Mouse (Mus musculus): ENCODE measurements around the gene Gpr65.
A peak's percentile ranks its signal among the peaks of the same experiment; 100 is the strongest.
"Not testable (repeated sequence)": the region's sequence is repeated elsewhere in the genome, so short reads cannot be mapped to it uniquely, and the experiment has no call there.

The Gpr65 gene

DNA sequence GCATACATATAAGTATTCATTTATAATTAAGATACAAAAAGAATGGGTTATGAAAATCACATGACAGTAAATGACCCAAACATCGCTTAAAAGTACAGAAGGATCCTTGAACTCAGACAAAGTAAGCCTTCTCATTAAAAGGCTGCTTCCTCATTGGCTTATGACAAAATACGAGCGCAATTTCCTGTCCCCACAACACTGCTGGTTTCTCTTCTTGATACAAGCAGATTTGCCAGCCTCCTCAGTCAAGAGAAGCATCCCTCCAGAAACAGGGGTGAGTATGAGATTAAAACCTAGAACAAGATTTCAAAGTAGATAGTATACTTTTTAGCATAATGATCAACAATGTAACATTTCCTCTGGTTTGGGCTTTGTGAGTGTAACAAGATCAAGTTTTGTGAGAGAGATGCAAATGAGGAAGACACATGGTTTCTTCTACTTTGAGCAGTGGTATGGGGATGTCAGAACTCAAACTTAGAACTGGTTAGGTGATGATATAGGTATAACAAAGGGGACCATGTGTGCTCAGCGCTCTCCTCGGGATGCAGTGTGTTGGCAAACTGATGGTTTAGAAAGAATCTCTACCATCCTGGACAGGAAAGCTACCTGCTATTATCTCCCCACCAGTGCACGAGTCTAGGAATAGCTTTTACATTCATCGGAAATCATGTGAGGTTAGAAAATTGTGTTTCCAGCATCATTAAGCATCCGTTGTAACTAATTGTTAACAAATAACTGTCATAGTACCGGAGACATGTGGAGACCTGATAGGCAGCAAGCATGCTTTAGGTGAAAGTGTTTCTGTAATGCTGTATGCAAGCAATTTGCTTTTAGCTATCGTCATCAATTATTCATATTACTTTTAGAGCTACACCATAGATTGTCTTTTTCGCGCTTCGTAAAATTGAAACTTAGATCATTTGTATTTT lies at the start of gene Gpr65:
Gpr65 (plus strand) TSS at position 195 of the 929 bp plus-strand sequence.
- DNase-seq (ENCODE audit: low spot score) = no peak

DNA sequence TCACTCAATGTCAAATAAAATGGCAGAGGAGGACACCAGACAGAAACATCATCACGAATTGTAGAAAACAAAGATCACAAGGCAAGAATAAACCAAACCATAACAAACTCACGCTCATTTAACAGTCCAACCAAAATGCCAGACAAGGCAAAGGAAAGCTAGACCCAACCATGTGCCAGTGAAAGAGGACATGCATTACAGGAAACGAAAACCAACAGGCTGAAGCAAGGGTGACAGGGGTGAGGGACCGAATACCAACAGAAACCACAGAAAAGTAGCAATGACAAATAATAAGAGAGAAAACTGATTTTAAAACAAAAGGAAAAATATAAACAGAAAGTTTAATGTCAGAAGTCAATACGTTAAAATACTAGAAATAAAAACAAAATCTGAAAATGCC lies 45.1 kb upstream of the Gpr65 start:
- DNase-seq (ENCODE audit: low spot score) = no peak

DNA sequence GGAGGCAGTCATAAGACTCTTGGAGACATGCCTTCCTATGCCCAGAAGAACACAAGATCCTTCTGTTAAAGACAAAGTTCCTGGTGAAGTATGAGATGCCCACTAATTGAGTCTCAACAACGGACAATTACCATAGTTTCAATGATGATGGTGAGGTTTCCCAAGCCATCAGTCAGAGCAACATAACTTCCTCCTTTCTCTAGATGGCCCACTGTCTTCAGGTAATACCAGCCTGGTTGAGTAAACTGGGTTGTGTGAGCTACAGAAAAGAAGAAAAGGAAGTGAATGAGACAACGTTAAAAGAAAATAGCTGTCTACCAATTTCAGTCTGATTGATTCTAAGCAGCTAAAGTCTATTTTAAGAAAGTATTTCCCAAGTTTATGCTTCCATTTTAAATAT lies 41.4 kb upstream of the Gpr65 start:
- no peak for DNase-seq (ENCODE audit: low spot score)

GRCm38 (mm10) chr12:98238478-98238877 lies 30.0 kb upstream of the Gpr65 start:
- DNase-seq (ENCODE audit: low spot score) = not testable (repeated sequence)

DNA sequence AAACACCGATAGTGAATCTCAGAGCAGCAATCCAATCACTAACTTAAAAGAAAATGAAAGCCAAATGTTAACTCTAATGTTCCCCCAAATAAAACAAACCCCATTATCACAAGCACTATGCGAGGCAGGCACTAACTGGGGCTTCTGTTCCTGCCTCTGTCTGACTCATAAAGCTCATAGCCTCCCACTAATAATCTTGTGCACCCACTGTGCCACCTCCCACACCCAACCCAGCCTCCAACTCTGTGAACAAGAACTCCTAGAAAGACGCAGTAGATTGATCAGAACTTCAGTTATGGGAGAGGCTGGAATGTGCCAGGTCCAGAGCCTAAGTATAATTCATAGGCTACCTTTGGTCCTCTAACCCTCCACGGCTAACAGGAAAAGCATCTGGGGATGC lies 24.3 kb upstream of the Gpr65 start:
- DNase-seq (ENCODE audit: low spot score) = no peak

GRCm38 (mm10) chr12:98244865-98245264 lies 23.6 kb upstream of the Gpr65 start:
- DNase-seq (ENCODE audit: low spot score) = no peak

GRCm38 (mm10) chr12:98246835-98247234 lies 21.6 kb upstream of the Gpr65 start:
- DNase-seq (ENCODE audit: low spot score) = no peak

DNA sequence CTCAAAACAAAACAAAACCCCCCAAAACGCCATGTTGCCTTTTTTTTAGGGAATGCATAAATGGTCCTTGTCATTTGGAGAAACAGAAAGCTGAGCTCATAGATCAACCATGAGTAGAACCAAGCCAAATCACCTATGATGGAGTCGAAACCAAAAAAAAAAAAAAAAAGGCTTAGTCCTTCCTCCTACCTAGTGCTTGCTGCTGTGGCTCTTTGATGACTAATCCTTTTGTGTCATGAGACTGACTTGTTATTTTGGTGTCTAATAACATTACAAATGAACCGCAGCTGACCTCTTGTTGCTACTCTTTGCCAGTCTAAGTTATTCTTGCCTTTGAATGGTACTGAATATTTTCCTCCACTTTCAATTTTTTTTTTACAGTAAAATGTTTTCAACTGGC lies 18.8 kb upstream of the Gpr65 start:
- no peak for DNase-seq (ENCODE audit: low spot score)

GRCm38 (mm10) chr12:98250327-98250726 lies 18.1 kb upstream of the Gpr65 start:
- DNase-seq (ENCODE audit: low spot score) = no peak

DNA sequence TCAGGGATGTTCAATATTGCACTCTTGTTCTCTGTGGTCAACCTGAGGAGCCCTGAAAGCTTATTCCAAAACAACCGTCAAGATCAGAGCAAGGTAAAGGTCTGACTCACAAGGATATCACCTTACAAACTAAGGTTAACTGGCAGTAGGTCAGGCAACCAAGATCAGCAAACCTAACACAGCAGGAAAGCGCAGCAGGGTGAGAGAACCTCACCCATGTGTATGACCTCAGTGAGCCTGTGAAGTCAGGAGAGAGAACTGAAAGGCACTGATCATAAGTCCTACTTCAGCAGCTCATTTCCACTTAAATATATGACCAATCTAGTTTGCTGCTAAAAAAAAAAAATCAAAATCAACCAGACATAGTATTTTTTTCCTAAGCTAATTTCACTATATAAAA lies 16.0 kb upstream of the Gpr65 start:
- no peak for DNase-seq (ENCODE audit: low spot score)

DNA sequence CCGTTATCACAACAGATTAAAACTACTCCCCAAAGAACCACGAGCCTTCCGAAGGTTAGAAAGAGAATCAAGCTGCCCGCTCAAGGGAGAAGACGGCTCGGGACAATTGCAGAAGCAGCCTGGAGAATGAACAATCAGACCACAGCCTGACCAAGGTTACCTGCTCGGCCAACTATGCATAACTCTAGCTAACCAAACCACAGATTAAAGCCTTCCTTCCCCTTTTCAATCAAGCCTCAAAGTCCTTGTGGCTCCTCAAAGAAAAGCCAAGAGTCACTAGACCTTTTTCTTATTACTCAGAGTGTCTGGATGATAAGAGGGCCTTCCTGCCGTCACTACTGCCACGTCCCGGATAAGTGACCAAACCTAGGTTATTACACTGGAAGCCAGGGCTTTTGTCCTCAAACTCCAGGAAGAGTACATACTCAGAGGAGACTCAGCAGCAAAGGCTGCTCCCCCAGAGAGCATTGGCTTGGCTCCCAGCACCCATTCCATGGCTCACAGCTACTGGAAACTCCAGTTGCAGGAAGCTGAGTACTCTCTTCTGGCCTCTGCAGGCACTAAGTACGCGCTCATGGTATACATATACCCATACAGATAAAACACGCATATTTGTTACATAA lies 13.0 kb upstream of the Gpr65 start:
- no peak for DNase-seq (ENCODE audit: low spot score)

GRCm38 (mm10) chr12:98258371-98258844 lies 10.0 kb upstream of the Gpr65 start:
- DNase-seq (ENCODE audit: low spot score) = no peak

DNA sequence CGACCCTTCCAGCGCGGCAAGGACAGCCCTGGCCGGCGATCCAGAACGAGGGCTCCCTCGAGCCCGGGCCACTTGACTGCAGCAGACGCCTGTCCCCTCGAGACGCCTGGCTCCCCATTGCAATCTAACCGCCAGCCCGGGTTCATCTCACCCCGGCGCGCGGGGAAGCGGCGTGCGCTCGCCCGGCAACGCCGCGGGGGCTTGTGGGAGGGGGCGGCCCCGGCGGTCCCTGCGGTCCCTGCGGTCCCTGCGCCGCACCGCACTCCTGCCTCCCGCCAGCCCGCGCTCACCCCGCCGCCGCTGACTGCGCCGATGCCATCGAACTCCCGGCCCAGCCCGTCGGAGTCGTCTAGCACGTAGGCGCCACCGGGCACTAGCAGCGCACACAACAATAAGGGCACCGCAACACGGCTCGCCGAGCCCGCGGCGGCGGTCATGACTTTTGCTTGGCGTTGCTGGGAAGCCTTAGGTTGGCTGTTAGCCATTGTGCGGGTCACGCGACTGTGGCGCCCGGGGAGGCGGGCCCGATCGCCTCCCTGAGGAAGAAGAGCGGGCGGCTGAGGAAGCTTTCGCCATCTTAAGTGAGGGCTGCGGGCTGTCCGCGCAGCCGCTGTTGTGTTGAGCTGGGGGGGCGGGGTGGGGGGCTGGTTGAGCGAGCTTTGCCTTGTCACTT lies 9.5 kb upstream of the Gpr65 start, which contains the start of gene Galc:
Galc (minus strand) TSS at position 615 of the 673 bp plus-strand sequence.
- DNase-seq (ENCODE audit: low spot score) = peak; percentile 42

- no peak for DNase-seq (ENCODE audit: low spot score)
Observed at GRCm38 (mm10) chr12:98259518-98259852, 8.9 kb upstream of the Gpr65 start.

- no peak for DNase-seq (ENCODE audit: low spot score)
Observed at GRCm38 (mm10) chr12:98265697-98266096, 2.7 kb upstream of the Gpr65 start.

- DNase-seq (ENCODE audit: low spot score) = no peak
Observed at GRCm38 (mm10) chr12:98269791-98270745, 1.6 kb downstream of the Gpr65 start.

DNA sequence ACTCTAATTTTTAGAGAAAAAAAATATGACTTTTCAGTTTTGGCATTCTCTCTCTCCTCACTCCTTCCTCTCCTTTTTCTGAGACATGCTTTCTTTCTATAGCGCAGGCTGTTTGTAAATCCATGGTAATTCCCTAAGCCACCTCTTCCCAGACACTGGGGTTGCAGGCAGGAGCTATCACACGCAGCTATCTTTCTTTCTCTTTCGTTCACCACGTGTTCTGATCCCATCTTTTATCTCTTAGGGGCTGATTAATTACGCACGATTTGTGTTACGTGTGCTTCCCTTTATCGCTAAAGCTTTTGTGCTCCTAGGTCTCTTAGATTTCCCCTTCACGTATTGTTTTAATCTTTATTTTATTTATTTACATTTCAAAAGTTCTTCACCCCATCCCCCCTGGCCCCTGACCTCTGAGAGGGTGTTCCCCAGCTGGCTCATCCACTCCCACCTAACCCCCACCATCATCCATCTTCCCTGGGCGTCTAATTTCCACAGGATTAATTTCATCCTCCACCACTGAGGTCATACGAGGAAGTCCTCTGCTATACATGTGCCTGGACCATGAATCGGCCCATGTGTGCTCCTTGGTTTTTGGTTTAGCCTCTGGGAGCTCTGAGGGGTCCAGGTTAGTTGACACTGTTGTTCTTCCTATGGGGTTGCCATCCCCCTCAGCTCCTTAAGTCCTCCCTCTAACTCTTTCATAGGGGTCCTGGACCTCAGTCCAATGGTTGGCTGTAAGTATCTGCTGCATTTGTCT lies 2.6 kb downstream of the Gpr65 start:
- no peak for DNase-seq (ENCODE audit: low spot score)

DNA sequence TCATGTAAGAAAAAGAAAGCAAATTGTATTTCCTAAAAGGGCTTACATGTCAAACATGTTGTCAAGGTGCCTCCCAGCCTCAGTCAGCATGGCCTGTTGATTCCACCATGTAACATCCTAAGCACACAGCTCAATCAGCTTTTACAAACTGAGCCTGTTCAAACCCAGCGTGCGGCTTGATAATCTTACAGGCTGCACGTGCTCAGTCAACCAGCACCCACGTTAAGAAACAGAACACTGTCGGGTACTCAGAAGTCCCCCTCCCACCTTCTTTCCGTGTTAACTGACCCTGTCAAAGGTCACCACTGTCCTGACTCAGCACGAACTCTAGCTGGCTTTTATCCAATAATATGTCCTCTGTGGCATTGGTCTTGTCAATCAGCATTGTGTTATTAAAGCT lies 4.0 kb downstream of the Gpr65 start:
- no peak for DNase-seq (ENCODE audit: low spot score)

- DNase-seq (ENCODE audit: low spot score) = no peak
Observed at GRCm38 (mm10) chr12:98280530-98280929, 12.1 kb downstream of the Gpr65 start.

- DNase-seq (ENCODE audit: low spot score) = no peak
Observed at GRCm38 (mm10) chr12:98280996-98281395, 12.6 kb downstream of the Gpr65 start.

All from urinary bladder, postnatal 10 days (tissue).